Mouse (Mus musculus): ENCODE measurements at regions not wholly inside any gene's neighbourhood (a gene's known extent, or its start where the extent isn't known, plus 50 kb on each side); places are given as distances from the start of the nearest gene placed in this dataset.
"Not testable (repeated sequence)": the region's sequence is repeated elsewhere in the genome, so short reads cannot be mapped to it uniquely, and the experiment has no call there.

- Histone ChIP-seq H3K9me3 (replicated peaks) (no peaks in the 10 kb centered on the region), H3K27me3 (ENCODE audit: low read depth, poor library complexity, severe bottlenecking) (no peaks in the 10 kb centered on the region), H3K36me3 (no peaks in the 10 kb centered on the region), H3K27ac (no peak overlapping the region), H3K4me1 (peaks cover 8% of the 10 kb centered on the region; the same call in 1 of the 2 replicates), H3K4me3 (no peak overlapping the region)
- 48% methylated on average over 12 of the region's 12 CpGs for WGBS
- DNase-seq (ENCODE audit: low spot score): no peak
Measured at GRCm38 (mm10) chr14:47959366-47960280, 161.0 kb upstream of the Peli2 start.

- WGBS: 90% methylated on average over 4 of the region's 4 CpGs
- not testable (repeated sequence) for H3K27me3 ChIP-seq (ENCODE audit: low read depth, poor library complexity, severe bottlenecking); DNase-seq (ENCODE audit: low spot score); H3K4me1 ChIP-seq; H3K4me3 ChIP-seq; H3K36me3 ChIP-seq; H3K27ac ChIP-seq; H3K9me3 ChIP-seq (replicated peaks)
Measured at GRCm38 (mm10) chr14:47964806-47965205, 155.8 kb upstream of the Peli2 start.

GRCm38 (mm10) chr14:47969871-47970270 lies 150.8 kb upstream of the Peli2 start:
- WGBS: 64% methylated on average over 1 of the region's 1 CpGs
- H3K4me1 ChIP-seq: no peaks in the 10 kb centered on the region
- DNase-seq (ENCODE audit: low spot score): no peak
- no peaks in the 10 kb centered on the region for H3K9me3 ChIP-seq (replicated peaks)
- H3K27ac ChIP-seq: no peak overlapping the region
- no peak overlapping the region for H3K4me3 ChIP-seq
- no peaks in the 10 kb centered on the region for H3K27me3 ChIP-seq (ENCODE audit: low read depth, poor library complexity, severe bottlenecking)
- no peaks in the 10 kb centered on the region for H3K36me3 ChIP-seq

- not testable (repeated sequence) for H3K27ac ChIP-seq; DNase-seq (ENCODE audit: low spot score); H3K4me1 ChIP-seq; H3K4me3 ChIP-seq; H3K27me3 ChIP-seq (ENCODE audit: low read depth, poor library complexity, severe bottlenecking); H3K9me3 ChIP-seq (replicated peaks); H3K36me3 ChIP-seq
- 97% methylated on average over 20 of the region's 20 CpGs for WGBS
Measured at GRCm38 (mm10) chr14:47973161-47973560, 147.5 kb upstream of the Peli2 start.

- peaks cover 19% of the 10 kb centered on the region for H3K4me1 ChIP-seq
- DNase-seq (ENCODE audit: low spot score): no peak
- H3K27ac ChIP-seq: no peak overlapping the region
- H3K36me3 ChIP-seq: no peaks in the 10 kb centered on the region
- no peak overlapping the region for H3K4me3 ChIP-seq
- no peaks in the 10 kb centered on the region for H3K27me3 ChIP-seq (ENCODE audit: low read depth, poor library complexity, severe bottlenecking)
- WGBS: 71% methylated on average over 3 of the region's 3 CpGs
- no peaks in the 10 kb centered on the region for H3K9me3 ChIP-seq (replicated peaks)
Measured at GRCm38 (mm10) chr14:47982993-47983740, 137.5 kb upstream of the Peli2 start.

- WGBS: 14% methylated on average over 3 of the region's 3 CpGs
- DNase-seq (ENCODE audit: low spot score): no peak
Measured at GRCm38 (mm10) chr14:47986483-47986882, 134.1 kb upstream of the Peli2 start.

GRCm38 (mm10) chr14:47986941-47987340 lies 133.7 kb upstream of the Peli2 start:
- no peak for DNase-seq (ENCODE audit: low spot score)
- Histone ChIP-seq H3K27ac (no peak overlapping the region), H3K36me3 (no peaks in the 10 kb centered on the region), H3K4me3 (no peak overlapping the region), H3K27me3 (ENCODE audit: low read depth, poor library complexity, severe bottlenecking) (no peaks in the 10 kb centered on the region), H3K4me1 (peaks cover 23% of the 10 kb centered on the region), H3K9me3 (replicated peaks) (no peaks in the 10 kb centered on the region)
- WGBS: 23% methylated on average over 5 of the region's 5 CpGs

More at GRCm38 (mm10) chr14:47986483-47986882, 134.1 kb upstream of the Peli2 start:
- H3K27ac ChIP-seq: no peak overlapping the region
- no peaks in the 10 kb centered on the region for H3K27me3 ChIP-seq (ENCODE audit: low read depth, poor library complexity, severe bottlenecking)
- H3K4me1 ChIP-seq: peaks cover 23% of the 10 kb centered on the region
- H3K36me3 ChIP-seq: no peaks in the 10 kb centered on the region
- no peak overlapping the region for H3K4me3 ChIP-seq
- no peaks in the 10 kb centered on the region for H3K9me3 ChIP-seq (replicated peaks)

- no peaks in the 10 kb centered on the region for H3K27me3 ChIP-seq (ENCODE audit: low read depth, poor library complexity, severe bottlenecking)
- WGBS: 48% methylated on average over 7 of the region's 7 CpGs
- DNase-seq (ENCODE audit: low spot score): no peak
- peaks cover 23% of the 10 kb centered on the region for H3K4me1 ChIP-seq
- H3K4me3 ChIP-seq: no peak overlapping the region
- no peak overlapping the region for H3K27ac ChIP-seq
- H3K9me3 ChIP-seq (replicated peaks): no peaks in the 10 kb centered on the region
- no peaks in the 10 kb centered on the region for H3K36me3 ChIP-seq
Measured at GRCm38 (mm10) chr14:47987392-47988075, 133.1 kb upstream of the Peli2 start.

GRCm38 (mm10) chr14:47988131-47988530 lies 132.5 kb upstream of the Peli2 start:
- Histone ChIP-seq H3K27me3 (ENCODE audit: low read depth, poor library complexity, severe bottlenecking) (no peaks in the 10 kb centered on the region), H3K27ac (no peak overlapping the region), H3K9me3 (replicated peaks) (no peaks in the 10 kb centered on the region), H3K4me1 (peaks cover 23% of the 10 kb centered on the region), H3K36me3 (no peaks in the 10 kb centered on the region), H3K4me3 (no peak overlapping the region)
- DNase-seq (ENCODE audit: low spot score): no peak
- 67% methylated on average over 3 of the region's 3 CpGs for WGBS

GRCm38 (mm10) chr14:47989315-47989714 lies 131.3 kb upstream of the Peli2 start:
- DNase-seq (ENCODE audit: low spot score): no peak
- H3K4me1 ChIP-seq: peaks cover 23% of the 10 kb centered on the region
- H3K27ac ChIP-seq: no peak overlapping the region
- 77% methylated on average over 5 of the region's 5 CpGs for WGBS
- H3K27me3 ChIP-seq (ENCODE audit: low read depth, poor library complexity, severe bottlenecking): no peaks in the 10 kb centered on the region
- no peaks in the 10 kb centered on the region for H3K36me3 ChIP-seq
- no peak overlapping the region for H3K4me3 ChIP-seq
- H3K9me3 ChIP-seq (replicated peaks): no peaks in the 10 kb centered on the region

- WGBS: 86% methylated on average over 3 of the region's 3 CpGs
- H3K4me3 ChIP-seq: no peak overlapping the region
- H3K27ac ChIP-seq: no peak overlapping the region
- no peaks in the 10 kb centered on the region for H3K36me3 ChIP-seq
- H3K4me1 ChIP-seq: peaks cover 23% of the 10 kb centered on the region
- no peaks in the 10 kb centered on the region for H3K9me3 ChIP-seq (replicated peaks)
- no peaks in the 10 kb centered on the region for H3K27me3 ChIP-seq (ENCODE audit: low read depth, poor library complexity, severe bottlenecking)
- DNase-seq (ENCODE audit: low spot score): no peak
Measured at GRCm38 (mm10) chr14:47990716-47991115, 129.9 kb upstream of the Peli2 start.

GRCm38 (mm10) chr14:47991546-47991945 lies 129.1 kb upstream of the Peli2 start:
- Histone ChIP-seq H3K4me1 (peaks cover 20% of the 10 kb centered on the region), H3K4me3 (no peak overlapping the region), H3K9me3 (replicated peaks) (no peaks in the 10 kb centered on the region), H3K27me3 (ENCODE audit: low read depth, poor library complexity, severe bottlenecking) (no peaks in the 10 kb centered on the region), H3K36me3 (no peaks in the 10 kb centered on the region), H3K27ac (no peak overlapping the region)
- DNase-seq (ENCODE audit: low spot score): no peak
- 94% methylated on average over 7 of the region's 7 CpGs for WGBS

GRCm38 (mm10) chr14:47992091-47992490 lies 128.5 kb upstream of the Peli2 start:
- Histone ChIP-seq H3K36me3 (no peaks in the 10 kb centered on the region), H3K27ac (no peak overlapping the region), H3K4me1 (peaks cover 15% of the 10 kb centered on the region), H3K4me3 (no peak overlapping the region), H3K9me3 (replicated peaks) (no peaks in the 10 kb centered on the region), H3K27me3 (ENCODE audit: low read depth, poor library complexity, severe bottlenecking) (no peaks in the 10 kb centered on the region)
- no peak for DNase-seq (ENCODE audit: low spot score)
- 83% methylated on average over 5 of the region's 5 CpGs for WGBS

Measured in limb, embryonic 10.5 days (tissue).